Mouse (Mus musculus): ENCODE results near the gene Pou5f1.
A peak's percentile ranks its signal among the peaks of the same experiment; 100 is the strongest.
"Not testable (repeated sequence)": the region's sequence is repeated elsewhere in the genome, so short reads cannot be mapped to it uniquely, and the experiment has no call there.

Gene Pou5f1

DNA sequence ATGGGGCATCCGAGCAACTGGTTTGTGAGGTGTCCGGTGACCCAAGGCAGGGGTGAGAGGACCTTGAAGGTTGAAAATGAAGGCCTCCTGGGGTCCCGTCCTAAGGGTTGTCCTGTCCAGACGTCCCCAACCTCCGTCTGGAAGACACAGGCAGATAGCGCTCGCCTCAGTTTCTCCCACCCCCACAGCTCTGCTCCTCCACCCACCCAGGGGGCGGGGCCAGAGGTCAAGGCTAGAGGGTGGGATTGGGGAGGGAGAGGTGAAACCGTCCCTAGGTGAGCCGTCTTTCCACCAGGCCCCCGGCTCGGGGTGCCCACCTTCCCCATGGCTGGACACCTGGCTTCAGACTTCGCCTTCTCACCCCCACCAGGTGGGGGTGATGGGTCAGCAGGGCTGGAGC, at the start of gene Pou5f1:
Gene Pou5f1, plus strand, starts transcription at position 243 of the 400 bp plus-strand sequence.
- DNase-seq, result no peak

DNA sequence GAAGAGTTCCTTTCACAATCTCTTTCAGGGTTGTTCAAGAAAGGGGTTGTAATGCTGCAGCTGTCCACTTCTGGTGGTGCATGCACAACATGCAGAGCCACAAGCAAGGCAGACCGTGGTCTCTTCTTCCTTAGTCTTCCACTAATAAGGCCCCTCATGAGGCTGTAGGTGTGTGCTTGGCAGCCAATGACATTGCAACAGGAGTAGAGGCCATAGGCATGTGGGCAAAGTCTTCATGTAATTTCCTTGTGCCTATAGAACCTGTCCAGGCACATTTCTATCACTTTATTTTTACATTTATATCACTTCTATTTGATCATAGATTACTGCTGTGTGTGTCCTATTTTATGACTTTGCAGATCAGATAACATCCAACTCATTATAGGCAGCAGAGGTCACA, 47.6 kb upstream of the Pou5f1 start:
- DNase-seq, result not testable (repeated sequence)

GRCm38 (mm10) chr17:35460513-35461341, 45.1 kb upstream of the Pou5f1 start:
- peak in 1 of 2 experiments; percentile 0 for DNase-seq

GRCm38 (mm10) chr17:35465651-35466050, 40.2 kb upstream of the Pou5f1 start:
- peak; percentile 52 to 53 for DNase-seq

- not testable (repeated sequence) for DNase-seq
Measured at GRCm38 (mm10) chr17:35468936-35469335, 36.9 kb upstream of the Pou5f1 start.

GRCm38 (mm10) chr17:35469842-35470751, 35.7 kb upstream of the Pou5f1 start, which contains the start of gene H2-Q10:
TSS of gene H2-Q10 (plus strand) at chr17:35470089.
- no peak for DNase-seq

DNA sequence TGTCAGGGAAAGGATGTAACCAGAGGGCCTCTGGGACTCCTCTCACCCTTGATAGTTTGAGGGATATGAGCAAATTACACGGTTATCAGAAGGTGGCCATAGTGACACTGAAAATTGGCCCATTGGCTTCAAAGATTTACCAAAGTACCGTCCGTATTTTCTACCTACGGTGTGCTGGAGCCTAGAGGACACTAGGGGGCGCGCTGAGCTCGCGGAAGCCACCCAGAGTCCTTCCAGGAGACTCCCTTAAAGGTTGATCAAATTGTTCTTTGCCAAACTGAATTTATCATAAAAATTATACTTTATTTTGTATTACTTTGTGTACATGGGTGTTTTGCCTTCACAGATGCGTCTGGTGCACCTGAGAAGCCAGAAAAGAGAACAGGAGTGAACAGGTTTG, 21.8 kb upstream of the Pou5f1 start:
- peak; percentile 72 to 77 for DNase-seq

- no peak for DNase-seq
Measured at GRCm38 (mm10) chr17:35485702-35486101, 20.1 kb upstream of the Pou5f1 start.

- DNase-seq, result no peak
Measured at GRCm38 (mm10) chr17:35486726-35487125, 19.1 kb upstream of the Pou5f1 start.

GRCm38 (mm10) chr17:35488041-35488440, 17.8 kb upstream of the Pou5f1 start:
- DNase-seq, result no peak

DNA sequence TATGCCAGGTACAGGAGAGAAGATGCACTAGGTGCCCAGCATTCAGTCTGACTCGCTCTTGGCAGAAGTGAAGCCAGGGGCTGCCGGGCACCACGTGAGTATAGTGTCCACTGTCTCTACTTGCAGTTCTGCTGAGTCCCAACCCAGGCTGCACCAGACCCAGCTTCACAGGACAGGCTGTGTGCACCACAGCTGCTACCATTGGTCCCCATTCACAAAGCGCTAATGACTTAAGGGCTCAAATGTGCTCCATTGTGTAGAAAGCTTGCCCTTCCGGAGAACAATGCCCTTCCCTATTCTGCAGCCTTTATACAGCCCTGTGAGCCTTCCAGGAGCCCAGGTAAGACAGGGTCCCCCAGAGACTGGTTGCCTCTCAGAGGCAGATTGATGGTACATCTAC, 15.5 kb upstream of the Pou5f1 start:
- no peak for DNase-seq

- no peak for DNase-seq
Measured at GRCm38 (mm10) chr17:35497124-35497523, 8.7 kb upstream of the Pou5f1 start.

GRCm38 (mm10) chr17:35502226-35502625, 3.6 kb upstream of the Pou5f1 start:
- DNase-seq, result no peak

DNA sequence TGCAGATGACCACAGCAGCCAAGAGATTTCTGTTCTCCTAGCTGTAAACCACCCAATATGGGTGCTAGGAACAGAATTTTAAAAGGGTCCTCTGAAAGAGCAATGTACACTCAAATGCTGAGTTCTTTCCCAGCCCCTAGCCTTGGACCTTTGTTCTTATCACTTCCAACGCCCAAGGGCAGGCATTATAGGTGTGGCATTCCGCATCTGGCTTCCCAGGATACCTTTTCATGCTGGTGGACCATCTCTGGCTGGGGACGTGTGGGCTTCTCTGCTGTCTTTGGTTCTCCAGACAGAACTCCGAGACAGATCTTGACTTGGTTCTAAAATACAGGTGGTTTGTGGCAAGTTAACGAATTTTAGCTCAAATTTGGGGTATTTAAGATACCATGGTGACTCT, 3.1 kb upstream of the Pou5f1 start:
- no peak for DNase-seq

DNA sequence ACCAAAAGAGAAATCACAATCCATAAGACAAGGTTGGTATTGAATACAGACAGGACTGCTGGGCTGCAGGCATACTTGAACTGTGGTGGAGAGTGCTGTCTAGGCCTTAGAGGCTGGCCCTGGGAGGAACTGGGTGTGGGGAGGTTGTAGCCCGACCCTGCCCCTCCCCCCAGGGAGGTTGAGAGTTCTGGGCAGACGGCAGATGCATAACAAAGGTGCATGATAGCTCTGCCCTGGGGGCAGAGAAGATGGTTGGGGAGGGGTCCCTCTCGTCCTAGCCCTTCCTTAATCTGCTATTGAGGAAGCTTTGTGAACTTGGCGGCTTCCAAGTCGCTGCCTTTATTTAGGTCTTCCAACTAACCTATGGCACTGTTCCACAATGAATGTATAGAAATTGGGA, 2.0 kb upstream of the Pou5f1 start:
- no peak for DNase-seq

- no peak for DNase-seq
Measured at GRCm38 (mm10) chr17:35504628-35505481, 963 bp upstream of the Pou5f1 start.

GRCm38 (mm10) chr17:35506881-35507280, 1.1 kb downstream of the Pou5f1 start:
- no peak for DNase-seq

GRCm38 (mm10) chr17:35507556-35508260, 1.9 kb downstream of the Pou5f1 start:
- DNase-seq, result no peak

DNA sequence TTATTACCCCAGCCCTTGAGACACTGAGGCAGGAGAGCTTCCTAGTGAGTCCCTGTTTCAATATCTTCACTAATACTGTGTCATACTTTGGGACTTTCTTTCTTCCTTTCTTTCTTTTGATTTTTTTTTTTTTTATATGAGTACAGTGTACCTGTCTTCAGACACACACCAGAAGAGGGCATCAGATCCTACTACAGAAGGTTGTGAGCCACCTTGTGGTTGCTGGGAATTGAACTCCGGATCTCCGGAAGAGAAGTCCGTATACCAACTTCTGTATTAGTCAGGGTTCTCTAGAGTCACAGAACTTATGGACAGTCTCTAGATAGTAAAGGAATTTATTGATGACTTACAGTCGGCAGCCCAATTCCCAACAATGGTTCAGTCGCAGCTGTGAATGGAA, 2.5 kb downstream of the Pou5f1 start:
- DNase-seq, result not testable (repeated sequence)

GRCm38 (mm10) chr17:35509284-35509683, 3.5 kb downstream of the Pou5f1 start:
- peak; percentile 46 to 52 for DNase-seq

DNA sequence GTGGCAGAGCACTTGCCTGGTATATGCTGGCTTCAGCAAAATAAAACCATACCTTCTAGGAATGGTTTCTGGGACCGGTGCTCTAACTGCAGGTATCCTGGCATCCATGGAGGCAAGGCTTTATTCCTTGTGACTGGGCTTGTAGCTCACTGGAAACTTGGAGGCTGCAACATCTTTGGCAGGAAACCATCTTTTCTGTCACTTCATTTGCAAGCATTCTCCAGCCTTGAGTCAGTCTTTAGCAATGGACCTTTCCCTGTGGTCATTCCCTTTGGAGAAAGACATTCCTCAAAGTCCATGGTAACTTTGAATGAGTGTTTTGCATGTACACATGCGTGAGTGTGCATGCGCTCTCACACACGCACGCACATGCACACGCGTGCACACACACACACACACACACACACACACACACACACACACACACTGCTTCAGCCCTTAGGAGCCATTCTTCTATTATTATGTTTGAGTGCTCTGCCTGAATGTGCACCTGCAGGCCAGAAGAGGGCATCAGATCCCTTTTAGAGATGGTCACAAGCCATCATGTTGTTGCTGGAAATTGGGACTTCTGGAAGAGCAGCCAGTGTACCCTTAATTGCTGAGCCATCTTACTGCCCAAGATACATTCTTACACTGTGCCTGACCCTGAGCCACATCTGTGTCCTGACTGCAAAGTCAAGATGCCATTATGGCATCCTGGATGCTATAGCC, 7.3 kb downstream of the Pou5f1 start:
- no peak for DNase-seq
